Mouse (Mus musculus) heart, adult 2 months (tissue): ENCODE measurements at regions not wholly inside any gene's neighbourhood (a gene's known extent, or its start where the extent isn't known, plus 50 kb on each side); places are given as distances from the start of the nearest gene placed in this dataset.

Experiments used
- CTCF ChIP-seq: fragments of 200-600 bp; IDR thresholded peaks from 2 replicates; pipeline ENCODE4 v1.8.1; 2022; ENCODE audit warnings: antibody characterized with exemption, mild to moderate bottlenecking, moderate library complexity
- POLR2A ChIP-seq: fragments of 200-500 bp; IDR thresholded peaks from 2 replicates; pipeline ENCODE4 v1.6.1; 2011; ENCODE audit warnings: mild to moderate bottlenecking, low read depth, low read length, control low read depth; ENCODE audit not compliant: insufficient read depth

GRCm38 (mm10) chr1:77172463-77172862 is 342.4 kb downstream of the Epha4 start:
- TF ChIP-seq CTCF, result no peak
- TF ChIP-seq POLR2A, result no peak
